Mouse (Mus musculus): ENCODE measurements around the gene Klhdc7a.

DNA sequence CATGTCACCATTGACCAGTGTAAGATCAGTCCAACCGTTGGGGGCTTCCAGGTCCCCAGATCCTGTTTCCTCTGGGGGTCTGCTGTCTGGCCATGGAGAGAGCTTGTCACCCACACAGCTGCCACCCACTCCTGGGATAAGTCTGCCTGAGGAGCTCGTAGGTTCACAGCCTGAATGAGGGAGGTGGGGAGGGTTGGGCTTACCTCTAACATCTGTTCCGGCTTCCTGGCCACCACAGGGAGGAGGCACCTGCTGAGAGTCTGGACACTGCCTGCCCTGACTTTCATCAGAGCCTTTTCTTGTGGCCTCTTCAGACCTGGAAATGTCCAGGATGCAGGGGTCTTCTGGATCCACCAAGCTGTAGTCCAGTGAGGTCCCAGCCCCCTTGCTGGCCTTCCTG, 845 bp downstream of the Klhdc7a start:
- TF ChIP-seq CTCF (IDR thresholded peaks at IDR 0.05; ENCODE audit: low read depth, low read length) = no peak
- no peak for TF ChIP-seq POLR2A (IDR thresholded peaks at IDR 0.05; ENCODE audit: insufficient read depth, low read length)
